ENCODE assay signal across 14 mouse cellular contexts in the genomic region with DNA sequence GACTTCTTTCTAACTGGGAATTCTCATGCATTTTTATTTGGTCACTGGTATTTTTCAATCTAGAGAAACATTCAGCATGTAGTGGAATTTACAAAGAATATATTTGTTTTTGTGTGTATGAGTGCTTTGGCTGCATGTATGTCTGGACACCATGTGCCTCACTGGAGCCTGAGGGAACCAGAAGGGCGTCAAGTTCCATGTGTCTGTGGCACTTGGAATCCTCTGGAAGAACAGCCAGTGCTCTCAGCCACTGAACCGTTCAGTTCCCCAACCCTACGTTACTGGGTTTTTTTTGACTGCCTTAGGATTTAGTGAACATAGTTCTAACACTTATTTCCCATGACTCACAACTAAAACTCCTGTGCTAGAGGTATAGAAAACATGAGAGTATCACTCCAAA.
"Had no signal": no experiment of that assay in that cellular context is flagged by ENCODE, and none has a peak within 500 bp of the region (broad histone marks: within the 10 kb centered on the region; RNA-seq: fewer than 3 reads in every experiment).

No protein-coding gene starts in this region.

- H3K9me3 ChIP-seq: neural tube, embryonic 15.5 days had no signal

- DNase-seq: kidney, adult 18-20 months; kidney, postnatal 14 days; left cerebral cortex, postnatal 4 days; lung, adult 18-20 months; midbrain, embryonic 14.5 days; right cerebral cortex, adult 18-20 months; right cerebral cortex, postnatal 25 days; thymus, adult 18-20 months; thymus, postnatal 14 days had no signal

- H3K4me3 ChIP-seq: kidney, embryonic 15.5 days; limb, embryonic 13.5 days; midbrain, embryonic 10.5 days; myocyte; neural tube, embryonic 15.5 days had no signal

- H3K36me3 ChIP-seq: limb, embryonic 13.5 days; neural tube, embryonic 15.5 days had no signal

- H3K27me3 ChIP-seq: kidney, embryonic 15.5 days; limb, embryonic 13.5 days; neural tube, embryonic 15.5 days had no signal

- H3K27ac ChIP-seq: limb, embryonic 13.5 days; midbrain, embryonic 10.5 days; neural tube, embryonic 15.5 days had no signal

- H3K4me2 ChIP-seq: kidney, embryonic 15.5 days; limb, embryonic 13.5 days; neural tube, embryonic 15.5 days had no signal

- H3K9ac ChIP-seq: kidney, embryonic 15.5 days; limb, embryonic 13.5 days; neural tube, embryonic 15.5 days had no signal
